Mouse (Mus musculus) layer of hippocampus, adult 8-10 months (tissue): ENCODE measurements around the gene Gm28048. TPM values are rescaled to one million over a fixed set of nuclear protein-coding genes. Genes with fewer than 3 reads are reported as not detected.

Source experiments
- DNase-seq, 2 experiments: peaks; one replicate each; pipeline ENCODE4 v3.0.0; 2022; ENCODE audit warnings: low spot score in 2 of 2
- total RNA-seq, 4 experiments: library from RNA; stranded (reverse); gene quantifications; 2 replicates each; pipeline ENCODE4 v1.2.4; 2022

The Gm28048 gene
- total RNA-seq, 4 experiments from 2014 or later = 8.8 to 14.8 (median 10.3) TPM

GRCm38 (mm10) chr11:22861315-22861714, 120.6 kb downstream of the Gm28048 start:
- no peak for DNase-seq

- peak in 1 of 2 experiments; percentile 20 for DNase-seq
Observed at GRCm38 (mm10) chr11:22860335-22861227, 121.3 kb downstream of the Gm28048 start, which contains the start of gene B3gnt2. B3gnt2 (minus strand) TSS chr11:22860961.

- peak; percentile 46 to 72 for DNase-seq
Observed at GRCm38 (mm10) chr11:22859633-22860334, 122.1 kb downstream of the Gm28048 start.

GRCm38 (mm10) chr11:22859301-22859632, 122.6 kb downstream of the Gm28048 start:
- DNase-seq = no peak

GRCm38 (mm10) chr11:22858441-22859300, 123.2 kb downstream of the Gm28048 start:
- no peak for DNase-seq

GRCm38 (mm10) chr11:22857705-22858440, 124.0 kb downstream of the Gm28048 start:
- DNase-seq = no peak

GRCm38 (mm10) chr11:22857106-22857704, 124.7 kb downstream of the Gm28048 start:
- DNase-seq = no peak

GRCm38 (mm10) chr11:22856371-22856965, 125.4 kb downstream of the Gm28048 start:
- DNase-seq = peak in 1 of 2 experiments; percentile 31

- DNase-seq = no peak
Observed at GRCm38 (mm10) chr11:22854571-22854970, 127.3 kb downstream of the Gm28048 start.

GRCm38 (mm10) chr11:22853477-22854157, 128.3 kb downstream of the Gm28048 start:
- DNase-seq = no peak

GRCm38 (mm10) chr11:22852510-22852909, 129.4 kb downstream of the Gm28048 start:
- DNase-seq = no peak

GRCm38 (mm10) chr11:22851416-22851815, 130.5 kb downstream of the Gm28048 start:
- no peak for DNase-seq

GRCm38 (mm10) chr11:22850077-22850476, 131.8 kb downstream of the Gm28048 start:
- DNase-seq = no peak

GRCm38 (mm10) chr11:22848649-22849195, 133.2 kb downstream of the Gm28048 start:
- DNase-seq = no peak

GRCm38 (mm10) chr11:22847732-22848648, 133.9 kb downstream of the Gm28048 start:
- no peak for DNase-seq

- DNase-seq = no peak
Observed at GRCm38 (mm10) chr11:22846960-22847731, 134.7 kb downstream of the Gm28048 start.
